Mouse (Mus musculus): Measurements from ENCODE around the gene A1cf. TPM values are rescaled to one million over a fixed set of nuclear protein-coding genes. Genes with fewer than 3 reads are reported as not detected.

Gene A1cf
- total RNA-seq, 1 experiment, result not detected

DNA sequence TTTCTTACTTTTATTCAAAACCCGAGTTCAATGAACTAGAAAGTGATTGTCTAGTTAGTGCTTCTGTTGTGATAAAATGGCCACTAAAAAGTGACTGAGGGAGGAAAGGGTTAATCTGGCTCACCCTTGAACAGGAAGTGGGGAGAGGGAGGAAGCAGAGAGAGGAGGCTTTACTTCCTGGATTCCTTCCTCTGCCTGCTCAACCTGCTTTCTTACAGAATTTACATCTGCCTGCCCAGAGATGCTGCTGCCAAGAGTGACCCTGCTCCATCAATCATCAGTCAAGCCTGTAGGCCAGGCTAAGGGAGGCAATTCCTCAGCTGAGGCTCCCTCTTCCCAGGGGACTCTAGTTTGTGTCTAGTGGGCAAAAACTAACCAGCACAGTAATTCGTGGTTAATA, 107.3 kb downstream of the A1cf start:
- Histone ChIP-seq H3K4me3 (ENCODE audit: insufficient read depth in 1 of 2, low read depth in 1 of 2, low read length in 2 of 2, poor library complexity in 1 of 2, severe bottlenecking in 1 of 2) (no peak overlapping the region), H3K9ac (ENCODE audit: insufficient read depth, low read depth, low read length, poor library complexity, severe bottlenecking) (no peak overlapping the region), H3K36me3 (ENCODE audit: control insufficient read depth, insufficient read depth, low read length, poor library complexity, severe bottlenecking) (no peaks in the 10 kb centered on the region), H3K4me1 (ENCODE audit: control insufficient read depth in 2 of 2, insufficient read depth in 2 of 2, low read length in 2 of 2, poor library complexity in 1 of 2) (no peaks in the 10 kb centered on the region), H3K9me3 (ENCODE audit: control insufficient read depth, insufficient read depth, low read depth, low read length) (no peaks in the 10 kb centered on the region), H3K27ac (ENCODE audit: insufficient read depth, low read depth, low read length, poor library complexity, severe bottlenecking) (no peak overlapping the region)
- TF ChIP-seq ZC3H11A (IDR thresholded peaks at IDR 0.05; ENCODE audit: borderline replicate concordance, low read depth, low read length) (no peak), HCFC1 (IDR thresholded peaks at IDR 0.05; ENCODE audit: borderline replicate concordance, insufficient read depth, low read length) (no peak), ZNF384 (IDR thresholded peaks at IDR 0.05; ENCODE audit: low read depth, low read length) (no peak), MAFK (IDR thresholded peaks at IDR 0.05; ENCODE audit: insufficient read depth, low read depth, low read length) (no peak), CHD2 (IDR thresholded peaks at IDR 0.05; ENCODE audit: low read depth, low read length) (no peak)
- no peak for DNase-seq (ENCODE audit: low read depth, low spot score)
- in situ Hi-C loops (cut with MboI; ENCODE audit: low sequenced_read_pairs in 2 of 2, unreplicated experiment in 2 of 2), result loop anchor here in 1 of 2 experiments (10.0 kb wide), 1 partner anchor 479 kb away; no protein-coding TSS in a partner anchor

DNA sequence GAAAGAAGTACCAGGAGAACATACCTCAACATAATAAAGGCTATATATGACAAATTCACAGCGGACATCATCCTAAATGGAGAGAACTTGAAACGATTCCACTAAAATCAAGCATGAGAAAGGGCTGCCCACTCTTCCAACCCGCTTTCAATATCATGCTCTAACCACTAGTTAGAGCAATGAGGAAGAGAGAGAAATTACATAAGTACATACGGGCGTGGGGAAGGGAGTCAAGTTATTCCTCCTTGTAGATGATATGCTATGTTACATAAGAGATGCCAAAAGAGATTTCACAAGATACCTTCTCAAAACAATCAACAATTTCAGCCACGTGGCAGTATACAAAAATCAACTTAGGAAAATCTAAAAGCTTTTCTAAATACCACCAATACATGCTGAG, 122.5 kb downstream of the A1cf start:
- H3K27ac ChIP-seq (ENCODE audit: insufficient read depth, low read depth, low read length, poor library complexity, severe bottlenecking), result no peak overlapping the region
- no peak for TF ChIP-seq ZNF384 (IDR thresholded peaks at IDR 0.05; ENCODE audit: low read depth, low read length)
- no peak for TF ChIP-seq HCFC1 (IDR thresholded peaks at IDR 0.05; ENCODE audit: borderline replicate concordance, insufficient read depth, low read length)
- TF ChIP-seq CHD2 (IDR thresholded peaks at IDR 0.05; ENCODE audit: low read depth, low read length), result no peak
- TF ChIP-seq MAFK (IDR thresholded peaks at IDR 0.05; ENCODE audit: insufficient read depth, low read depth, low read length), result no peak
- no peak for TF ChIP-seq ZC3H11A (IDR thresholded peaks at IDR 0.05; ENCODE audit: borderline replicate concordance, low read depth, low read length)
- H3K9me3 ChIP-seq (ENCODE audit: control insufficient read depth, insufficient read depth, low read depth, low read length), result no peaks in the 10 kb centered on the region
- no peak overlapping the region for H3K4me3 ChIP-seq (ENCODE audit: insufficient read depth in 1 of 2, low read depth in 1 of 2, low read length in 2 of 2, poor library complexity in 1 of 2, severe bottlenecking in 1 of 2)
- H3K4me1 ChIP-seq (ENCODE audit: control insufficient read depth in 2 of 2, insufficient read depth in 2 of 2, low read length in 2 of 2, poor library complexity in 1 of 2), result no peaks in the 10 kb centered on the region
- DNase-seq (ENCODE audit: low read depth, low spot score), result no peak
- in situ Hi-C loops (cut with MboI; ENCODE audit: low sequenced_read_pairs in 2 of 2, unreplicated experiment in 2 of 2), result no loop called here
- H3K9ac ChIP-seq (ENCODE audit: insufficient read depth, low read depth, low read length, poor library complexity, severe bottlenecking), result no peak overlapping the region
- no peaks in the 10 kb centered on the region for H3K36me3 ChIP-seq (ENCODE audit: control insufficient read depth, insufficient read depth, low read length, poor library complexity, severe bottlenecking)

DNA sequence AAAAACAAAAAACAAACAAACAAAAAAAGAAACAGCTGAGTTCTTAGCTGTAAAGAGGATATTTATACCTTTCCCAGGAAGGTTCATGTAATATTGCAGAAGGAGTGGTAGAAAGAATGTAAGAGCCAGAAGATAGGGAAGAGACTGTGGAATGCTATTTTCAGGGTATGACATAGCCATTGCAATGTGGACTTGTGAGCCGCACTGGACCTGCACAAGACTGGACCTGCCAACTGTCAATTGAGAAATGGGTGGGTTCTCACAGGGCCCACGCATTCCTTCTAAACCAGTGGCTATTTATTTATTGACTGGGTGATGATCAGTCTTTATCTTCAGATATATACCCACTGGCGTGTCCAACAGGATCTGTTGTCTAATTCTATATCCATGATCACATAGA, 128.4 kb downstream of the A1cf start:
- no peak overlapping the region for H3K4me3 ChIP-seq (ENCODE audit: insufficient read depth in 1 of 2, low read depth in 1 of 2, low read length in 2 of 2, poor library complexity in 1 of 2, severe bottlenecking in 1 of 2)
- TF ChIP-seq ZC3H11A (IDR thresholded peaks at IDR 0.05; ENCODE audit: borderline replicate concordance, low read depth, low read length), result no peak
- TF ChIP-seq MAFK (IDR thresholded peaks at IDR 0.05; ENCODE audit: insufficient read depth, low read depth, low read length), result no peak
- no peak for TF ChIP-seq HCFC1 (IDR thresholded peaks at IDR 0.05; ENCODE audit: borderline replicate concordance, insufficient read depth, low read length)
- TF ChIP-seq CHD2 (IDR thresholded peaks at IDR 0.05; ENCODE audit: low read depth, low read length), result no peak
- H3K36me3 ChIP-seq (ENCODE audit: control insufficient read depth, insufficient read depth, low read length, poor library complexity, severe bottlenecking), result no peaks in the 10 kb centered on the region
- no peak overlapping the region for H3K9ac ChIP-seq (ENCODE audit: insufficient read depth, low read depth, low read length, poor library complexity, severe bottlenecking)
- in situ Hi-C loops (cut with MboI; ENCODE audit: low sequenced_read_pairs in 2 of 2, unreplicated experiment in 2 of 2), result no loop called here
- no peaks in the 10 kb centered on the region for H3K4me1 ChIP-seq (ENCODE audit: control insufficient read depth in 2 of 2, insufficient read depth in 2 of 2, low read length in 2 of 2, poor library complexity in 1 of 2)
- no peaks in the 10 kb centered on the region for H3K9me3 ChIP-seq (ENCODE audit: control insufficient read depth, insufficient read depth, low read depth, low read length)
- H3K27ac ChIP-seq (ENCODE audit: insufficient read depth, low read depth, low read length, poor library complexity, severe bottlenecking), result no peak overlapping the region
- no peak for DNase-seq (ENCODE audit: low read depth, low spot score)

Other genes with a start within 250 kb of the A1cf start
- gene Prkg1, start 103.7 kb upstream of the A1cf start, total RNA-seq (2012; rRNA removed), result 0.37 and 1.5 TPM in 2 replicates
- 0.54 and 0.63 TPM in 2 replicates for gene Asah2, start 239.4 kb downstream of the A1cf start, total RNA-seq (2012; rRNA removed)